In genomic region chr17:28592998-28593397, GRCm38 (mm10) we compare ENCODE assay signal across 8 mouse cellular contexts. TPM values are rescaled to one million over a fixed set of nuclear protein-coding genes. Genes with fewer than 3 reads are reported as not detected.
DNase-seq lines count a peak whose midpoint lies in the region; ATAC-seq lines count a peak whose summit lies in the region.

No protein-coding gene starts in this region.

- intact Hi-C loops in heart, postnatal 10 days (cut with DNase I): loop anchor here (1.0 to 2.0 kb wide), 2 partner anchors 28 to 55 kb away; no protein-coding TSS in a partner anchor

- no peak overlapping the region for H3K4me3 ChIP-seq in forebrain, embryonic 10.5 days
- H3K4me3 ChIP-seq in forebrain, embryonic 16.5 days (replicated peaks; ENCODE audit: low read length): no peak overlapping the region

- H3K4me2 ChIP-seq in forebrain, embryonic 16.5 days (ENCODE audit: low read length): no peak overlapping the region

- H3K9me3 ChIP-seq in forebrain, embryonic 10.5 days: no peaks in the 10 kb centered on the region
- H3K9me3 ChIP-seq in forebrain, embryonic 16.5 days (ENCODE audit: control insufficient read depth, low read length): no peaks in the 10 kb centered on the region

- peaks cover 97% of the 10 kb centered on the region for H3K36me3 ChIP-seq in forebrain, embryonic 10.5 days (replicated peaks)
- H3K36me3 ChIP-seq in forebrain, embryonic 16.5 days (ENCODE audit: control insufficient read depth, insufficient read depth): peaks cover 51% of the 10 kb centered on the region

- WGBS in forebrain, embryonic 10.5 days: 38% methylated on average over 4 of the region's 4 CpGs
- WGBS in forebrain, embryonic 16.5 days: 20% methylated on average over 4 of the region's 4 CpGs

- H3K27me3 ChIP-seq in forebrain, embryonic 10.5 days (ENCODE audit: poor library complexity, severe bottlenecking): no peaks in the 10 kb centered on the region
- H3K27me3 ChIP-seq in forebrain, embryonic 16.5 days (replicated peaks; ENCODE audit: control insufficient read depth, insufficient read depth, low read length): no peaks in the 10 kb centered on the region

- no peak overlapping the region for H3K27ac ChIP-seq in forebrain, embryonic 10.5 days
- no peak overlapping the region for H3K27ac ChIP-seq in forebrain, embryonic 16.5 days (ENCODE audit: low read length)

- no peaks in the 10 kb centered on the region for H3K4me1 ChIP-seq in forebrain, embryonic 10.5 days
- no peaks in the 10 kb centered on the region for H3K4me1 ChIP-seq in forebrain, embryonic 16.5 days (replicated peaks; ENCODE audit: control insufficient read depth, insufficient read depth, low read length)

- no peak overlapping the region for H3K9ac ChIP-seq in forebrain, embryonic 16.5 days (replicated peaks; ENCODE audit: low read depth, low read length)

- ATAC-seq in forebrain, embryonic 16.5 days: no peak; the same call in 1 of the 2 replicates

- DNase-seq in forebrain, embryonic 10.5 days (ENCODE audit: extremely low spot score, low spot score): peak; percentile 74
- peak; percentile 61 for DNase-seq in adrenal gland, adult 8-10 months
- peak; percentile 79 for DNase-seq in embryo, embryonic 11 days
- DNase-seq in heart, postnatal 10 days: peak; percentile 69 to 83
- peak; percentile 59 to 61 for DNase-seq in layer of hippocampus, postnatal 36 days
- DNase-seq in mesoderm, embryonic 11.5 days (ENCODE audit: low read depth, low spot score): peak; percentile 84
- peak; percentile 53 to 61 for DNase-seq in spleen, postnatal 36 days (ENCODE audit: low spot score in 2 of 2)

RNA-seq across cellular contexts. Expression of gene Lhfpl5, which starts 17.6 kb away (rescaled TPM):
- 0.41 and 0.45 TPM in 2 replicates for polyA plus RNA-seq in forebrain, embryonic 10.5 days (2016; fragmentation: Nextera tagmentation; extraction: Ambion mirVana)
- 5.3 and 8.3 TPM in 2 replicates for polyA plus RNA-seq in forebrain, embryonic 16.5 days (2015; fragmentation: Nextera tagmentation; extraction: Ambion mirVana)
- 1 to 10 TPM; 2.6 to 6.7 (median 4.2) TPM for total RNA-seq in adrenal gland, adult 8-10 months (2022)
- not detected for total RNA-seq in heart, postnatal 10 days (2021)
- total RNA-seq in layer of hippocampus, postnatal 36 days (2021): 1 to 10 TPM; 3.6 to 4.0 TPM

RNA-seq across cellular contexts. Expression of gene Srpk1, which starts 29.5 kb away (rescaled TPM):
- 128 and 135 TPM in 2 replicates for polyA plus RNA-seq in forebrain, embryonic 10.5 days (2016; fragmentation: Nextera tagmentation; extraction: Ambion mirVana)
- 107 and 113 TPM in 2 replicates for polyA plus RNA-seq in forebrain, embryonic 16.5 days (2015; fragmentation: Nextera tagmentation; extraction: Ambion mirVana)
- 10 to 100 TPM; 68.4 to 81.5 (median 72.8) TPM for total RNA-seq in adrenal gland, adult 8-10 months (2022)
- total RNA-seq in heart, postnatal 10 days (2021): 10 to 100 TPM; 40.0 to 43.7 TPM
- 10 to 100 TPM; 77.8 to 83.3 TPM for total RNA-seq in layer of hippocampus, postnatal 36 days (2021)

RNA-seq across cellular contexts. Expression of gene Clps, which starts 32.4 kb away (rescaled TPM):
- polyA plus RNA-seq in forebrain, embryonic 10.5 days (2016; fragmentation: Nextera tagmentation; extraction: Ambion mirVana): not detected in 2 replicates
- not detected in 2 replicates for polyA plus RNA-seq in forebrain, embryonic 16.5 days (2015; fragmentation: Nextera tagmentation; extraction: Ambion mirVana)
- not detected for total RNA-seq in adrenal gland, adult 8-10 months (2022)
- total RNA-seq in heart, postnatal 10 days (2021): not detected
- not detected for total RNA-seq in layer of hippocampus, postnatal 36 days (2021)

RNA-seq across cellular contexts. Expression of gene Clpsl2, which starts 43.8 kb away (rescaled TPM):
- polyA plus RNA-seq in forebrain, embryonic 10.5 days (2016; fragmentation: Nextera tagmentation; extraction: Ambion mirVana): not detected in 2 replicates
- polyA plus RNA-seq in forebrain, embryonic 16.5 days (2015; fragmentation: Nextera tagmentation; extraction: Ambion mirVana): not detected in 2 replicates
- total RNA-seq in adrenal gland, adult 8-10 months (2022): not detected
- not detected for total RNA-seq in heart, postnatal 10 days (2021)
- total RNA-seq in layer of hippocampus, postnatal 36 days (2021): not detected
